Mouse (Mus musculus): ENCODE measurements at regions not wholly inside any gene's neighbourhood (a gene's known extent, or its start where the extent isn't known, plus 50 kb on each side); places are given as distances from the start of the nearest gene placed in this dataset.
A peak's percentile ranks its signal among the peaks of the same experiment; 100 is the strongest.

DNA sequence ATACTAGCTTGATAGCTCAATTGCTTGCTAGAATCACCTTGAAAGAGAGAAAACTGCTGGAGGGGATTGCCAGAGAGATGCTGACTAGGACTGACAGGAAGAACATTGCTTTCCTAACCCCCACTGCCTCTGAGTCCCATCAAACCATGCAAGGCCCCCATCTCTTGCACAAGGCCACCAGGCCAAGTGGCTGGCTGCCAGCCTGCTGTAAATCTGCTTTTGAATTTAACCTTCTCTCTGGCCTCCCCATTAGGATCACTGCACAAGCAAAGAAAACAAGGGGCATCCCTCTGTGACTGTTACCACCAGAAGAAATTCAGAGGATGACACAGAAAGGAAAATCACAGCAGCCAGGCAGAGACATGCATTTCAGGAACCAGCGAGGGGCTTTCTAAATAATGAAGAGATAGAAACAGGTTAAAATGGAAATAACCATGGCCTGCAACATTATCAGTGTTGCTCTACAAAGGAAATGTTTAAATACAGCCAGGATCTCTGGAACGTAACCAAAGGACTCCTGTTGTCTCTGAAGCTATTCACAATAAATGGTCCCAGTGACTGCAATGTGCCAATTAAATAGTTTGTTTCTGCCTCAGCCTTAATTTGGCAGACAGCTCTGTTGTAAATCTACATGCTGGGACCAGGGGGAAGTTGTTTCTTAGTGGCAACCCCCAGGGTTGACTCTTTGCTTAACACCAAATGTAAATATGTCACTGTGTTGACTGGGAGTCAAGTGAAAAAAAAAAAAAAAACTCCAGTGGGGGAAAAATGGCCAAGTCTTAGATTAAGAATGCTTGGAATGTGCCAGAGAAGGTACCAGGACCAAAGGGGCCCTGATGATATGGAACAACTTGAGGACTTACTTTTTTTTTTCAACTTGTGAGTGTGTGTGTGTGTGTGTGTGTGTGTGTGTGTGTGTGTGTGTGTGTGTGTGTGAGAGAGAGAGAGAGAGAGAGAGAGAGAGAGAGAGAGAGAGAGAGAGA is 233.9 kb upstream of the Epha4 start:
- Histone ChIP-seq H3K4me1 (ENCODE audit: control insufficient read depth, insufficient read depth, low read length) (peaks cover 7% of the 10 kb centered on the region; the same call in 1 of the 2 replicates), H3K36me3 (ENCODE audit: control insufficient read depth, insufficient read depth, low read length) (no peaks in the 10 kb centered on the region), H3K4me3 (ENCODE audit: low read depth, low read length) (no peak overlapping the region), H3K27me3 (ENCODE audit: control insufficient read depth, insufficient read depth, low read depth, low read length) (no peaks in the 10 kb centered on the region), H3K9ac (ENCODE audit: low read depth, low read length) (no peak overlapping the region), H3K27ac (ENCODE audit: low read length) (no peak overlapping the region), H3K9me3 (replicated peaks; ENCODE audit: control insufficient read depth, low read length, poor library complexity, severe bottlenecking) (no peaks in the 10 kb centered on the region), H3K4me2 (ENCODE audit: low read length) (no peak overlapping the region)
- WGBS, result 28% methylated on average over 2 of the region's 2 CpGs
- peak; percentile 54; the same call in 1 of the 2 replicates for ATAC-seq

DNA sequence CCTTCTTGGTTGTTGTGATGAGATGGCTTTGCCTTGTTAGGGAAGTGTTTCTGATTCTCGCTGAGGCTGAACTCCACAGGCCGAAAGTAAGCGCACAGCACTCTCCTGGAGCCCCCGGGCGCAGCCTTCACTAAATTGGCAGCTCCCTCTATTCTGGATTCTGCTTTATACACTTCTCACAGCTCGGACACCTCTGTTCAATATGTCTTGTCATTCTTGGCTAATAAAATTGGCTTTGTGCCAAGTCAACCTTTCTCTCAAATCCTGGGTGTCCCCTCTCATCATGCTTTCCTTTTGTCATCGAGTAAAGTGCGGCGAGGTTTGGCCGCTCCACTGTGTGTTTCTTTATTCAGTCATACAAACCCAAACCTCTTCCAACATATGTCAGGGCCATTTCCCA is 217.2 kb upstream of the Epha4 start:
- 0 out of 2 replicates have a peak, but pooled peaks have one; percentile 32 for ATAC-seq
- 60% methylated on average over 10 of the region's 10 CpGs for WGBS
- no peaks in the 10 kb centered on the region for H3K4me1 ChIP-seq (ENCODE audit: control insufficient read depth, insufficient read depth, low read length)
- H3K27me3 ChIP-seq (ENCODE audit: control insufficient read depth, insufficient read depth, low read depth, low read length), result no peaks in the 10 kb centered on the region
- no peak overlapping the region for H3K9ac ChIP-seq (ENCODE audit: low read depth, low read length)
- no peak overlapping the region for H3K27ac ChIP-seq (ENCODE audit: low read length)
- H3K9me3 ChIP-seq (replicated peaks; ENCODE audit: control insufficient read depth, low read length, poor library complexity, severe bottlenecking), result no peaks in the 10 kb centered on the region
- no peaks in the 10 kb centered on the region for H3K36me3 ChIP-seq (ENCODE audit: control insufficient read depth, insufficient read depth, low read length)
- no peak overlapping the region for H3K4me2 ChIP-seq (ENCODE audit: low read length)
- H3K4me3 ChIP-seq (ENCODE audit: low read depth, low read length), result no peak overlapping the region

DNA sequence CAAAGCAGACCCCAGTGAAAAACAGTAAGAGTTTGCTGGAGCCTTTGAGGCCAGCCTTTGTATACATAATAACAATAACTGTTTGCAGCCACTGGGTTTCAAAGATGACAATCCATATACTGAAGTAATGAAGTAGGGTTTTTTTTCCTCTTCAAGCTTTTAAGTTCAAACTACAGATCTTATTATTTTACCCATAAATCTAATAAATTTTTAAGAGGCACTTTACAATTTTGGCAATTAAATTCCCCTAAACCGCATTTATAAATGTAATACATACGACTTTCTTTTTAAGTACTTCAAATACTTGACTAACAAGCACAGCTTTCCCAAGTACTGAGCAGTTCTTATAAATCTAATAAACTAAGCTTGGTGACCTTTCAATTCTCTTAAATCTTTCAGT is 212.7 kb upstream of the Epha4 start:
- H3K27me3 ChIP-seq (ENCODE audit: control insufficient read depth, insufficient read depth, low read depth, low read length), result no peaks in the 10 kb centered on the region
- H3K9me3 ChIP-seq (replicated peaks; ENCODE audit: control insufficient read depth, low read length, poor library complexity, severe bottlenecking), result no peaks in the 10 kb centered on the region
- H3K27ac ChIP-seq (ENCODE audit: low read length), result no peak overlapping the region
- 94% methylated on average over 2 of the region's 2 CpGs for WGBS
- H3K4me1 ChIP-seq (ENCODE audit: control insufficient read depth, insufficient read depth, low read length), result no peaks in the 10 kb centered on the region
- H3K9ac ChIP-seq (ENCODE audit: low read depth, low read length), result no peak overlapping the region
- ATAC-seq, result no peak
- H3K4me2 ChIP-seq (ENCODE audit: low read length), result no peak overlapping the region
- no peak overlapping the region for H3K4me3 ChIP-seq (ENCODE audit: low read depth, low read length)
- H3K36me3 ChIP-seq (ENCODE audit: control insufficient read depth, insufficient read depth, low read length), result no peaks in the 10 kb centered on the region

DNA sequence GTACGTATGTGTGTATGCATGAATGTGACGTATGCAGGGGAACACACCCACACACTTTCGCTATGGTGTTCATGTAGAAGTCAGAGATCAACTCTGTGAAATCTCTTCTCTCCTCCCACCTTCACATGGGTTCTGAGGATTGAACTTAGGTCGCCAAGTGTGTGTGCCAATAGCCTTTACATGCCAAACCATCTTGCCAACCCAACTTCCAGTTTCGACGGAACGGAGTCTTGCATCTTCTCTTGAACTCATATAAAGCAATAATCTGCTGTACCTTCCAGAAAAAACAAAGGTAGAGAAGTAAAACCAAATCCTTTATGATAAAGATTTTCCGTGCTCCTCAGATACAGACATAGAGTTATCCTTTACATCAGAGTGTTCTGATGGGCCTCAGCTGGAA is 208.4 kb upstream of the Epha4 start:
- no peak overlapping the region for H3K9ac ChIP-seq (ENCODE audit: low read depth, low read length)
- H3K4me2 ChIP-seq (ENCODE audit: low read length), result no peak overlapping the region
- no peak overlapping the region for H3K27ac ChIP-seq (ENCODE audit: low read length)
- H3K4me1 ChIP-seq (ENCODE audit: control insufficient read depth, insufficient read depth, low read length), result peaks cover 2% of the 10 kb centered on the region; the same call in 1 of the 2 replicates
- H3K27me3 ChIP-seq (ENCODE audit: control insufficient read depth, insufficient read depth, low read depth, low read length), result no peaks in the 10 kb centered on the region
- no peak overlapping the region for H3K4me3 ChIP-seq (ENCODE audit: low read depth, low read length)
- H3K36me3 ChIP-seq (ENCODE audit: control insufficient read depth, insufficient read depth, low read length), result no peaks in the 10 kb centered on the region
- H3K9me3 ChIP-seq (replicated peaks; ENCODE audit: control insufficient read depth, low read length, poor library complexity, severe bottlenecking), result no peaks in the 10 kb centered on the region
- 92% methylated on average over 8 of the region's 8 CpGs for WGBS
- no peak for ATAC-seq

DNA sequence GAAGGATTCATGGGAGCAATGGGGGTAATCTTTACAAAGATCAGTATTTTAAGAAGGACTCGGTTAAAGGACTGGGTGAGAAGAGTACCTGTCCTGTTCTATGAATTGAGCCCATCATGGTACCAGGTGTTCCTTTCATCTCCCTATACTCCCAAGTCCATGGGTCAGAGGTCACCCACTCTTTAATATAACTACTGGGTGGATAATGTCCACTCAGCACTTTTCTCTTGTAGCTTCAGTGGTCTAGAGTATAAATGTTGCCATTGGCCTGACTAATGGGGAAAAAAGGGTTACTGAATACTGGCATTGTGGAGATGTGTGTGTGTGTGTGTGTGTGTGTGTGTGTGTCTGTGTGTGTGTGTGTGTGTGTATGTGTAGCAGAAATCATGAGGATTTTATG is 206.0 kb upstream of the Epha4 start:
- no peaks in the 10 kb centered on the region for H3K9me3 ChIP-seq (replicated peaks; ENCODE audit: control insufficient read depth, low read length, poor library complexity, severe bottlenecking)
- peaks cover 2% of the 10 kb centered on the region; the same call in 1 of the 2 replicates for H3K4me1 ChIP-seq (ENCODE audit: control insufficient read depth, insufficient read depth, low read length)
- ATAC-seq, result no peak
- no peak overlapping the region for H3K4me2 ChIP-seq (ENCODE audit: low read length)
- H3K27me3 ChIP-seq (ENCODE audit: control insufficient read depth, insufficient read depth, low read depth, low read length), result no peaks in the 10 kb centered on the region
- 88% methylated on average over 1 of the region's 1 CpGs for WGBS
- no peak overlapping the region for H3K4me3 ChIP-seq (ENCODE audit: low read depth, low read length)
- no peak overlapping the region for H3K9ac ChIP-seq (ENCODE audit: low read depth, low read length)
- no peak overlapping the region for H3K27ac ChIP-seq (ENCODE audit: low read length)
- H3K36me3 ChIP-seq (ENCODE audit: control insufficient read depth, insufficient read depth, low read length), result no peaks in the 10 kb centered on the region

DNA sequence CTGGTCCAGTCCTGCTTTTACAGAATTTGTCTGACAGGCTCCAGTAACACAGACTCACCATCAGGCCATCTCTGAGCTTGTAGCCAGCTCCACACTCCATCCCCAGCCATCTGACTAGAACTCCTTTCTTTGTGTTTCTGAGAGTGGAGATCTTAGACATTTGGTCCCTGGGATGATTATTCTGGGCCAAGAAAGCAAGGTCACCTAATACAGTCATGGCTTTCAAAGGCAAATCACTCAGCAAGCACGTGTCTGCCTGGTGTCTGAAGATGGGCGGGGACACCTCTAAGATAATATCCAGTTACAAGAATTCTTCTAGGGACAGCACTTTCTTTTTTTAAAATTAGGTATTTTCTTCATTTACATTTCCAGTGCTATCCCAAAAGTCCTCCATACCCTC is 198.1 kb upstream of the Epha4 start:
- WGBS, result 76% methylated on average over 2 of the region's 2 CpGs
- Histone ChIP-seq H3K27me3 (ENCODE audit: control insufficient read depth, insufficient read depth, low read depth, low read length) (no peaks in the 10 kb centered on the region), H3K4me2 (ENCODE audit: low read length) (no peak overlapping the region), H3K4me1 (ENCODE audit: control insufficient read depth, insufficient read depth, low read length) (peaks cover 7% of the 10 kb centered on the region; the same call in 1 of the 2 replicates), H3K9ac (ENCODE audit: low read depth, low read length) (no peak overlapping the region), H3K27ac (ENCODE audit: low read length) (no peak overlapping the region), H3K9me3 (replicated peaks; ENCODE audit: control insufficient read depth, low read length, poor library complexity, severe bottlenecking) (no peaks in the 10 kb centered on the region), H3K36me3 (ENCODE audit: control insufficient read depth, insufficient read depth, low read length) (no peaks in the 10 kb centered on the region), H3K4me3 (ENCODE audit: low read depth, low read length) (no peak overlapping the region)
- ATAC-seq, result no peak

DNA sequence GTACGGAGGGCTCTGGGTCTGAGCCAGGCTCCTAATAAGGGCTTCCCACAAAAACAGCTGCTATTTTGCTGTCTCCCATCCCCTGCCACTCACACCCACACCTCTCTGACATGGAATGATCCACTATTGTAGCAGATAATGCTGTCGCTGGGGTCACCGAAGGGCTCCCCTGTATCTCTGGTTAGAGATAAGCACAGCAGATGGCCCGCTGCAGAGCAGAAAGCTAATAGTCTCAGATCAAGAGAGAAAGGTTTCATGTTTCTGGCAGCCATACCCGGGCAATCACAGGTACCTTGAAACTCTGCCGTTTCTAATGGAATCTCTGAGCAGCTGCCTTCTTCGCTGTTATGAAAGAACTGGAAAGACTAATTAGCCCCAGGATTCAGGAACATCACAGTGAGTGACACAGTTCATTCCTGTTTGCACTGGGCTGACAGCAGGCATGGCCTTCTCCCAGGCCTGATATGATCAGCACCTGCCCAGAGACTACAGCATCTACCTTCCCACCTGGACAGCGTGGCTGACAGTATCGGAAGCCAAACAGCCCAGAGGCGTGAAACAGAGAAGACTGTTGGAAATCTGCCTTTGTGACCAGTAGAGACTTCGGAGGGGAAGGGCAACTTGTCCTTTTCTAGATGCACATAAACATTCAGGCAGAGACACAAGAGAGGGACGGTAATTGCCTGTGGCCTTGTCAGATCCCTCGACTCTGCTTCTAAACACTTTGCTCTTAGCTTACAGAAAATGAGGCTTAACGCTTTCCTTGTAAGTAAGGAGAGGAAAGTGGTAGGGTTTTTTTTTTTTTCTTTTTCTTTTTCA is 193.5 kb upstream of the Epha4 start:
- Histone ChIP-seq H3K27ac (ENCODE audit: low read length) (peak overlapping the region; percentile 71), H3K9me3 (replicated peaks; ENCODE audit: control insufficient read depth, low read length, poor library complexity, severe bottlenecking) (no peaks in the 10 kb centered on the region), H3K4me3 (ENCODE audit: low read depth, low read length) (no peak overlapping the region), H3K9ac (ENCODE audit: low read depth, low read length) (no peak overlapping the region), H3K36me3 (ENCODE audit: control insufficient read depth, insufficient read depth, low read length) (no peaks in the 10 kb centered on the region), H3K27me3 (ENCODE audit: control insufficient read depth, insufficient read depth, low read depth, low read length) (no peaks in the 10 kb centered on the region), H3K4me1 (ENCODE audit: control insufficient read depth, insufficient read depth, low read length) (peaks cover 7% of the 10 kb centered on the region; the same call in 1 of the 2 replicates), H3K4me2 (ENCODE audit: low read length) (0 out of 2 replicates have a peak overlapping the region, but pooled peaks have one; percentile 12)
- 35% methylated on average over 14 of the region's 14 CpGs for WGBS
- ATAC-seq, result peak; percentile 72; the same call in 1 of the 2 replicates

DNA sequence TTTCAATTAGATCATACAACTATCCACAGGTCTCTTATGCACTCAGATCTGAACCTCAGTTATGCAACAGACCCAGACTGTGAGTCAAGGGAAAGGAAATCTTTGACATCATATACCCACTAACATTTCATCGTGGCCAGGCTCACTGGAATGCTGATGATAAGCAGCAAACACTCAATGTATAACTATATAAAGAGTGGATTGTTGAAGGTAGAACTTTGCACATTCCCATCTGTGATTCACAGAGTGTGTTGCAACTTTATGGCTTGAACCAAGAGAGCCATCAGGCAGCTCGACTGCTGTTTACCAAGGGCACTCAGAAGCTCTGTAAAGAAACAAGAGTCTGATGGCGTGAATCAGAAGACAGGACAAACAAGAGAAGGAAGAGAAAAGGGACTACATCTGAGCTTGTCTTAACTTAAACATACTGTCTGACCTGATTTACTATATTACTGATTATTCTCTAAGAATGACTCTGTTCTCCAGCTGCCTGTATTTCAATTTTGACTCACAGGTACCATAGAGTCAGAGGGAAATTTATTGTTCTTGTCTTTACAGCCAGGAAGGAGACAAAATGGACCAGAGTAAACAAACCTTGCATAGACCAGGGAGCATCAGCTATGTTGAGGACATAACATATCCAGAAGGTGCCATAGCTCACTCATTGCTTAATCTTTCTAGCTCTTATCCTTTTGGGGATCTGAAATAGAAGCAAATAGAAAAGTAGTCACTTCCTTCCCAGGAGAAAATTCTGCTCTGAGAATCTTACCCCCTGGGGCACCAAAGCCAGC is 180.5 kb upstream of the Epha4 start:
- ATAC-seq, result no peak
- Histone ChIP-seq H3K9ac (ENCODE audit: low read depth, low read length) (no peak overlapping the region), H3K36me3 (ENCODE audit: control insufficient read depth, insufficient read depth, low read length) (no peaks in the 10 kb centered on the region), H3K4me1 (ENCODE audit: control insufficient read depth, insufficient read depth, low read length) (no peaks in the 10 kb centered on the region), H3K9me3 (replicated peaks; ENCODE audit: control insufficient read depth, low read length, poor library complexity, severe bottlenecking) (no peaks in the 10 kb centered on the region), H3K27me3 (ENCODE audit: control insufficient read depth, insufficient read depth, low read depth, low read length) (no peaks in the 10 kb centered on the region), H3K4me2 (ENCODE audit: low read length) (no peak overlapping the region), H3K27ac (ENCODE audit: low read length) (no peak overlapping the region), H3K4me3 (ENCODE audit: low read depth, low read length) (no peak overlapping the region)
- WGBS, result 89% methylated on average over 3 of the region's 3 CpGs

All from midbrain, embryonic 16.5 days (tissue).